Mouse (Mus musculus): ENCODE measurements around the gene Oat. TPM values are rescaled to one million over a fixed set of nuclear protein-coding genes. Genes with fewer than 3 reads are reported as not detected.

Oat gene
- polyA plus RNA-seq, 1 experiment from 2014 or later = 270 TPM

DNA sequence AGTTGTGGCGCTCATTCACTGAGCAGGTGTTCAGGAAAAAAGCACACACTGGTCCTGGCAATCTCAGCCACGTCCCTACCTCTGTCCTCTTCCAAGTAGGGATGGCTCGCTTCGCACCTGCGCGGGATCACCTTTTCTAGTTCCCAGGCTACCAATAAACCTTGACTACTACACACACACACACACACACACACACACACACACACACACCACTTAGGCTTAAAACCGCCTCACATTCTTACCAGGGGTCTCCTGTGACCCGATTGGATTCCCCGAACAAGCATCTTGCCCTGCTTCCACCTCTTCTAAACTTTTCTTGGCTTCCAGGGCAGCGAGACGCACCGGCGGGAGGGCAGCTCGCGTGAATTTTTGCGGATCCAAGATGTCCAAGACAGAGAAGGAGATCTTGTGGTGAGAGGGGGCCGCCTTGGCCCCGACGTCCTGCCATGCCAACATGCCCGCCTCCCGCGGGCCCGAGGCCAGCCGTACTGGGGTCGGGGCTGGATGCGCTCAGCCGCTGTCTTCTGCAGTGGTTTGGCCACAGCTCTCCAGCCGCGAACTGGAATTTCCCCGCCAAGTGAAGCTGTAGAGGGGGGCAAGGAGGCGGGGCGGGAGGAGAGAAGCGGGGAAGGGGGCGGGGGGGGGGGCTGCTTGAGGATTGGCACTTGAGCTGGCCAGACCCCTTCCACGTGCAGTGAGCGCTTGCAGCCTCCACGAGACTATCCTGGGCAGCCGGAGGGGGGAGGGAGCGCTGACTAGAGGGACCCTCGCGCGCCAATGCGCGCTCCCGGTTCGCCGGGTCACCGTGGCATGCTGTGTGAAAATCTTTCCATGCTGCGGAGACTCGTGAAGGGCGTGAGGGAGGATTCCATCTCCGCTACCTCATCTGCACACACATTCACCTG, 23.1 kb upstream of the Oat start, which contains the start of gene Nkx1-2:
TSS of gene Nkx1-2 (minus strand) at position 567 of the 905 bp plus-strand sequence.
- ATAC-seq (ENCODE audit: insufficient read depth) (peak; percentile 46; the same call in 1 of the 2 replicates), DNase-seq (peak; percentile 49)
- Histone ChIP-seq H3K9me3 (ENCODE audit: low read depth, low read length) (no peaks in the 10 kb centered on the region), H3K9ac (no peak within 1 kb of the TSS), H3K27me3 (ENCODE audit: insufficient read depth, low read length) (peaks cover 86% of the 10 kb centered on the region), H3K27ac (ENCODE audit: low read depth) (no peak within 1 kb of the TSS), H3K4me2 (peak within 1 kb of the TSS; percentile 71), H3K4me3 (ENCODE audit: low read depth, low read length) (peak within 1 kb of the TSS; percentile 39), H3K36me3 (ENCODE audit: insufficient read depth) (no peaks in the 10 kb centered on the region), H3K4me1 (ENCODE audit: insufficient read depth) (0 out of 2 replicates have a peak, but pooled peaks cover 4% of the 10 kb centered on the region)
- WGBS = under 1% methylated on average over 51 of the region's 52 CpGs
- TF ChIP-seq CTCF (IDR thresholded peaks at IDR 0.05; ENCODE audit: low read depth) = no peak

- Histone ChIP-seq H3K4me3 (ENCODE audit: low read depth, low read length) (peak overlapping the region; percentile 44), H3K4me2 (peak overlapping the region; percentile 83), H3K27ac (ENCODE audit: low read depth) (no peak overlapping the region), H3K9me3 (ENCODE audit: low read depth, low read length) (no peaks in the 10 kb centered on the region), H3K36me3 (ENCODE audit: insufficient read depth) (no peaks in the 10 kb centered on the region), H3K27me3 (ENCODE audit: insufficient read depth, low read length) (peaks cover 78% of the 10 kb centered on the region), H3K9ac (peak overlapping the region; percentile 38), H3K4me1 (ENCODE audit: insufficient read depth) (0 out of 2 replicates have a peak, but pooled peaks cover 4% of the 10 kb centered on the region)
- WGBS = under 1% methylated on average over 60 of the region's 60 CpGs
- DNase-seq (peak; percentile 63), ATAC-seq (ENCODE audit: insufficient read depth) (peak; percentile 28)
- TF ChIP-seq CTCF (IDR thresholded peaks at IDR 0.05; ENCODE audit: low read depth) = no peak
Measured at GRCm38 (mm10) chr7:132597251-132598041, 21.2 kb upstream of the Oat start.

DNA sequence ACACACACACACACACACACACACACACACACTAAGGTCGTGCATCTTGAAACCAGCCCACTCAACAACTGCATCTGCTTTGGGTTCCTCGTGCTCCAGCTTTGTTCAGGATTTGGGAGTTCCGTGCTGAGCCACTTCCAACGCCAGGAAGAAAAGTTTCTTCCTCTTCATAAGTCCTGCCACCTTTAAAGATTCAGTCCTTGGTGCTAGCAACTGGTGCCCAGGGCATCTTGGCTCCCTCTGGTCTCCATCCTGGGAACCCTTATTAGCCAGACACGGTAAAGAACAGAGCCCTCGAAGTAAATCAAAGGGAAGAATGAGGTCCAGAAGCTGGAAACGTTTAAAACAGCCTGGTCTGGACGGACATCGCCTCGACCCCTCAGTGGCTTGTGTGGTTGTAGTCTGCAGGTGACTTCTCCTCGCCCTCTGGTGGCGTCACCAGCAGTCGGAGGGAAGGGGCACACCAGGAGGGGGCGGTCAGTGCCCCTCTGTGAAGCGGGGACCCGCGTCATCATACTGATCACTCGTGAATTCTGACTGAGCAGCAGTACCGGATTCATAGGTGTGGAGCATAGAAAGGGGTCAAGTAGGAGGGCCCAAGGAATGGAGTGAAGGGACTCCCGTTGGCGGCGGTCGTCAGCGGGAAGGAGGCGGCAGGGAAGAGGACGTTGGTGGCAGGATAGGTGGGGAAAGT, 20.5 kb upstream of the Oat start:
- H3K4me3 ChIP-seq (ENCODE audit: low read depth, low read length) = peak overlapping the region; percentile 44
- H3K9ac ChIP-seq = no peak overlapping the region
- H3K9me3 ChIP-seq (ENCODE audit: low read depth, low read length) = no peaks in the 10 kb centered on the region
- 0 out of 2 replicates have a peak, but pooled peaks cover 4% of the 10 kb centered on the region for H3K4me1 ChIP-seq (ENCODE audit: insufficient read depth)
- peaks cover 70% of the 10 kb centered on the region for H3K27me3 ChIP-seq (ENCODE audit: insufficient read depth, low read length)
- H3K27ac ChIP-seq (ENCODE audit: low read depth) = no peak overlapping the region
- WGBS = 9% methylated on average over 26 of the region's 26 CpGs
- DNase-seq = no peak
- H3K36me3 ChIP-seq (ENCODE audit: insufficient read depth) = no peaks in the 10 kb centered on the region
- peak; percentile 3; the same call in 1 of the 2 replicates for ATAC-seq (ENCODE audit: insufficient read depth)
- peak overlapping the region; percentile 83 for H3K4me2 ChIP-seq
- TF ChIP-seq CTCF (IDR thresholded peaks at IDR 0.05; ENCODE audit: low read depth) = peak; percentile 55

DNA sequence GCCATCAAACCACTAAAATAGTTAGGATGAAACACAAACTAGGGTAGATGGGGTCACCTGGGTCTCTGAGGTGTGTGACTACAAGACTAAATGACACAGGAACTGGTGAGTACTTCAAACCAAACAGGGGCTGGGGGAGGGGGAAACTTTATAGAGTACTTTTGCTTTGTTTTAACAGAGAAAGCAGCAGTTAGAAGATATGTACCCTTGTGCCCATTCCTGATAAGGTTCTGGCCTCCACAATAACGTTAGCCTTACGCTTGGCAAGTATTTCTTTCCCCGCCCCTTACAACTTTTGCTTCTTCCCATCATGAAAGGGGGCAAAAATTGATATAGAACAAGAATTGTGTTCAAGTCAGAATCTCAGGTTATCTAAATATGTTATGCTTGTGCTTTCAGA, 19.6 kb upstream of the Oat start:
- DNase-seq = no peak
- Histone ChIP-seq H3K4me2 (no peak overlapping the region), H3K4me3 (ENCODE audit: low read depth, low read length) (no peak overlapping the region), H3K9ac (no peak overlapping the region), H3K27me3 (ENCODE audit: insufficient read depth, low read length) (peaks cover 61% of the 10 kb centered on the region), H3K27ac (ENCODE audit: low read depth) (no peak overlapping the region), H3K9me3 (ENCODE audit: low read depth, low read length) (no peaks in the 10 kb centered on the region), H3K36me3 (ENCODE audit: insufficient read depth) (no peaks in the 10 kb centered on the region), H3K4me1 (ENCODE audit: insufficient read depth) (0 out of 2 replicates have a peak, but pooled peaks cover 4% of the 10 kb centered on the region)
- WGBS = 78% methylated on average over 3 of the region's 3 CpGs
- no peak for TF ChIP-seq CTCF (IDR thresholded peaks at IDR 0.05; ENCODE audit: low read depth)
- no peak for ATAC-seq (ENCODE audit: insufficient read depth)

DNA sequence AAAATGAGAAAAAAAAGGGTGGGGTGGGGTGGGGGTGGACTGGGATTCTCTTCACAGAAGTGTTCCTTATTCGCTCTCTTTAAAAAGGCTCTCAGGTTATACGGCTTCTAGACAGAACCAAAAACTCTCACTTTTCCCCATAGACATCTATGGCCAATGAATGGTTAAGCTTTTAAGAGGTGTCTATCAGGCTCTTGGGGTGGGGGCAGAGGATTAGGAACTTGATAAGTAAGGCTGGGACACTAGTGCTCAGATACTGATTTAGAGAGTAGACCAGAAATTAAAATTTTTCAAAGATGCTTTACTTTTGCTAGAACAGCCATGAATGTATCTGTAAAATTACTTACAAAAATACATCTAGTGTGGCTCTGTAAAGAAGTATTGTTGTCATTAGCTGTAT, 18.1 kb upstream of the Oat start:
- no peak for TF ChIP-seq CTCF (IDR thresholded peaks at IDR 0.05; ENCODE audit: low read depth)
- peaks cover 46% of the 10 kb centered on the region for H3K27me3 ChIP-seq (ENCODE audit: insufficient read depth, low read length)

GRCm38 (mm10) chr7:132593762-132594161, 17.6 kb upstream of the Oat start:
- H3K4me1 ChIP-seq (ENCODE audit: insufficient read depth) = 0 out of 2 replicates have a peak, but pooled peaks cover 4% of the 10 kb centered on the region
- no peak overlapping the region for H3K27ac ChIP-seq (ENCODE audit: low read depth)
- H3K4me2 ChIP-seq = no peak overlapping the region
- DNase-seq = no peak
- no peak overlapping the region for H3K9ac ChIP-seq
- H3K36me3 ChIP-seq (ENCODE audit: insufficient read depth) = no peaks in the 10 kb centered on the region
- no peak overlapping the region for H3K4me3 ChIP-seq (ENCODE audit: low read depth, low read length)
- peaks cover 41% of the 10 kb centered on the region for H3K27me3 ChIP-seq (ENCODE audit: insufficient read depth, low read length)
- H3K9me3 ChIP-seq (ENCODE audit: low read depth, low read length) = no peaks in the 10 kb centered on the region
- WGBS = 74% methylated on average over 2 of the region's 2 CpGs
- no peak for TF ChIP-seq CTCF (IDR thresholded peaks at IDR 0.05; ENCODE audit: low read depth)
- ATAC-seq (ENCODE audit: insufficient read depth) = no peak

More for the DNA sequence above, 18.1 kb upstream of the Oat start:
- Histone ChIP-seq H3K27ac (ENCODE audit: low read depth) (no peak overlapping the region), H3K36me3 (ENCODE audit: insufficient read depth) (no peaks in the 10 kb centered on the region), H3K4me3 (ENCODE audit: low read depth, low read length) (no peak overlapping the region), H3K4me2 (no peak overlapping the region), H3K9me3 (ENCODE audit: low read depth, low read length) (no peaks in the 10 kb centered on the region), H3K9ac (no peak overlapping the region), H3K4me1 (ENCODE audit: insufficient read depth) (0 out of 2 replicates have a peak, but pooled peaks cover 4% of the 10 kb centered on the region)
- no peak for ATAC-seq (ENCODE audit: insufficient read depth)
- WGBS = 94% methylated on average over 2 of the region's 2 CpGs
- no peak for DNase-seq

All from lung, embryonic 14.5 days (tissue).